Mouse (Mus musculus) midbrain, embryonic 11.5 days (tissue): Measurements from ENCODE around the gene Chst14. TPM values are rescaled to one million over a fixed set of nuclear protein-coding genes. Genes with fewer than 3 reads are reported as not detected.

Source experiments
- ATAC-seq: fragments of 200-750 bp; cut with Nextera tagmentation; 2 replicates; pipeline ENCODE4 v1.8.0; 2017; ENCODE audit warnings: moderate TSS enrichment, moderate library complexity; ENCODE audit not compliant: low FRiP score
- DNase-seq: peaks from one replicate; pipeline ENCODE4 v3.0.0; 2015; ENCODE audit warnings: low spot score; ENCODE audit errors: missing footprints
- H3K27ac ChIP-seq: fragments of 300-500 bp; sonication (generic); 2 replicates; pipeline ENCODE4 v1.5.1; 2014; ENCODE audit warnings: low read depth, low read length
- H3K27me3 ChIP-seq: fragments of 300-500 bp; sonication (generic); 2 replicates; pipeline ENCODE4 v1.6.1; 2014; ENCODE audit warnings: mild to moderate bottlenecking, low read length, moderate library complexity, mixed read lengths; ENCODE audit not compliant: control insufficient read depth, insufficient read depth
- H3K36me3 ChIP-seq: fragments of 300-500 bp; sonication (generic); 2 replicates; pipeline ENCODE4 v1.6.1; 2014; ENCODE audit warnings: mild to moderate bottlenecking, low read length, moderate library complexity, mixed read lengths; ENCODE audit not compliant: control insufficient read depth, insufficient read depth
- H3K4me1 ChIP-seq: fragments of 300-500 bp; sonication (generic); 2 replicates; pipeline ENCODE4 v1.6.1; 2014; ENCODE audit warnings: low read length; ENCODE audit not compliant: control insufficient read depth, insufficient read depth
- H3K4me2 ChIP-seq: fragments of 300-500 bp; sonication (generic); 2 replicates; pipeline ENCODE4 v1.6.1; 2014; ENCODE audit warnings: mild to moderate bottlenecking, moderate library complexity
- H3K4me3 ChIP-seq: fragments of 300-500 bp; sonication (generic); 2 replicates; pipeline ENCODE4 v1.5.1; 2014; ENCODE audit warnings: low read depth, low read length
- H3K9ac ChIP-seq: fragments of 300-500 bp; sonication (generic); 2 replicates; pipeline ENCODE4 v1.6.1; 2014; ENCODE audit warnings: low read length
- H3K9me3 ChIP-seq: fragments of 300-500 bp; sonication (generic); 2 replicates; pipeline ENCODE4 v1.6.1; 2016; ENCODE audit warnings: low read length; ENCODE audit not compliant: control insufficient read depth
- WGBS: fragments of 180-500 bp; shearing (Covaris S2); extraction: QIAGEN DNeasy Blood & Tissue Kit; methylation state at CpG from one replicate; pipeline ENCODE4 v1.1.7; 2014; 5-methylcytosine and 5-hydroxymethylcytosine counted together
- polyA plus RNA-seq: library from polyadenylated mRNA; unstranded; fragments of >200 nt; fragmentation: Nextera tagmentation; extraction: Ambion mirVana; gene quantifications from 2 replicates; pipeline ENCODE4 v1.2.1, GENCODE M21; 2014

Gene Chst14
- polyA plus RNA-seq, 1 experiment from 2014 or later, result 17.3 TPM

GRCm38 (mm10) chr2:118948818-118949217 is 22.5 kb downstream of the Chst14 start:
- 70% methylated on average over 4 of the region's 4 CpGs for WGBS
- Histone ChIP-seq H3K9ac (no peak overlapping the region), H3K4me1 (no peaks in the 10 kb centered on the region), H3K4me2 (no peak overlapping the region), H3K27me3 (no peaks in the 10 kb centered on the region), H3K27ac (no peak overlapping the region), H3K36me3 (no peaks in the 10 kb centered on the region), H3K4me3 (no peak overlapping the region), H3K9me3 (no peaks in the 10 kb centered on the region)
- no peak for ATAC-seq
- no peak for DNase-seq

- Histone ChIP-seq H3K9me3 (no peaks in the 10 kb centered on the region), H3K4me1 (no peaks in the 10 kb centered on the region), H3K27ac (no peak overlapping the region), H3K4me2 (no peak overlapping the region), H3K27me3 (no peaks in the 10 kb centered on the region), H3K36me3 (no peaks in the 10 kb centered on the region), H3K4me3 (no peak overlapping the region), H3K9ac (no peak overlapping the region)
- WGBS, result 91% methylated on average over 3 of the region's 3 CpGs
- ATAC-seq (no peak), DNase-seq (no peak)
Measured at GRCm38 (mm10) chr2:118949699-118950098, 23.4 kb downstream of the Chst14 start.

- DNase-seq (no peak), ATAC-seq (no peak)
- Histone ChIP-seq H3K27me3 (no peaks in the 10 kb centered on the region), H3K27ac (no peak overlapping the region), H3K9me3 (no peaks in the 10 kb centered on the region), H3K4me1 (no peaks in the 10 kb centered on the region), H3K36me3 (no peaks in the 10 kb centered on the region), H3K4me2 (no peak overlapping the region), H3K9ac (no peak overlapping the region), H3K4me3 (no peak overlapping the region)
- 84% methylated on average over 5 of the region's 5 CpGs for WGBS
Measured at GRCm38 (mm10) chr2:118956497-118956896, 30.2 kb downstream of the Chst14 start.

- no peak for DNase-seq
- WGBS, result 32% methylated on average over 2 of the region's 2 CpGs
- Histone ChIP-seq H3K27ac (no peak overlapping the region), H3K36me3 (no peaks in the 10 kb centered on the region), H3K27me3 (no peaks in the 10 kb centered on the region), H3K9me3 (no peaks in the 10 kb centered on the region), H3K4me2 (no peak overlapping the region), H3K9ac (no peak overlapping the region), H3K4me1 (no peaks in the 10 kb centered on the region), H3K4me3 (no peak overlapping the region)
- ATAC-seq, result no peak
Measured at GRCm38 (mm10) chr2:118959644-118960043, 33.3 kb downstream of the Chst14 start.

GRCm38 (mm10) chr2:118960413-118960812 is 34.1 kb downstream of the Chst14 start:
- 88% methylated on average over 2 of the region's 2 CpGs for WGBS
- ATAC-seq, result no peak

GRCm38 (mm10) chr2:118961546-118961945 is 35.2 kb downstream of the Chst14 start:
- H3K36me3 ChIP-seq, result no peaks in the 10 kb centered on the region
- no peak for ATAC-seq
- no peak overlapping the region for H3K9ac ChIP-seq
- H3K4me1 ChIP-seq, result no peaks in the 10 kb centered on the region
- no peaks in the 10 kb centered on the region for H3K27me3 ChIP-seq
- no peak for DNase-seq
- no peaks in the 10 kb centered on the region for H3K9me3 ChIP-seq
- 75% methylated on average over 2 of the region's 2 CpGs for WGBS
- no peak overlapping the region for H3K4me2 ChIP-seq
- no peak overlapping the region for H3K27ac ChIP-seq
- no peak overlapping the region for H3K4me3 ChIP-seq

More at GRCm38 (mm10) chr2:118960413-118960812, 34.1 kb downstream of the Chst14 start:
- H3K27ac ChIP-seq, result no peak overlapping the region
- no peaks in the 10 kb centered on the region for H3K9me3 ChIP-seq
- no peaks in the 10 kb centered on the region for H3K4me1 ChIP-seq
- H3K4me3 ChIP-seq, result no peak overlapping the region
- no peaks in the 10 kb centered on the region for H3K27me3 ChIP-seq
- H3K36me3 ChIP-seq, result no peaks in the 10 kb centered on the region
- H3K9ac ChIP-seq, result no peak overlapping the region
- no peak overlapping the region for H3K4me2 ChIP-seq
- DNase-seq, result no peak

GRCm38 (mm10) chr2:118963007-118963675 is 36.8 kb downstream of the Chst14 start:
- no peak overlapping the region for H3K27ac ChIP-seq
- no peaks in the 10 kb centered on the region for H3K9me3 ChIP-seq
- WGBS, result 61% methylated on average over 9 of the region's 9 CpGs
- ATAC-seq (no peak), DNase-seq (no peak)
- H3K4me2 ChIP-seq, result no peak overlapping the region
- H3K4me3 ChIP-seq, result no peak overlapping the region
- no peaks in the 10 kb centered on the region for H3K4me1 ChIP-seq
- H3K36me3 ChIP-seq, result no peaks in the 10 kb centered on the region
- no peak overlapping the region for H3K9ac ChIP-seq
- H3K27me3 ChIP-seq, result no peaks in the 10 kb centered on the region

GRCm38 (mm10) chr2:118963676-118964012 is 37.3 kb downstream of the Chst14 start:
- no peaks in the 10 kb centered on the region for H3K9me3 ChIP-seq
- 79% methylated on average over 7 of the region's 7 CpGs for WGBS
- H3K4me2 ChIP-seq, result no peak overlapping the region
- no peak overlapping the region for H3K9ac ChIP-seq
- no peak overlapping the region for H3K27ac ChIP-seq
- H3K4me1 ChIP-seq, result no peaks in the 10 kb centered on the region
- no peak for ATAC-seq
- H3K36me3 ChIP-seq, result no peaks in the 10 kb centered on the region
- H3K4me3 ChIP-seq, result no peak overlapping the region
- H3K27me3 ChIP-seq, result no peaks in the 10 kb centered on the region
- DNase-seq, result no peak

GRCm38 (mm10) chr2:118969585-118970147 is 43.4 kb downstream of the Chst14 start:
- no peaks in the 10 kb centered on the region for H3K4me1 ChIP-seq
- no peak overlapping the region for H3K4me2 ChIP-seq
- H3K4me3 ChIP-seq, result no peak overlapping the region
- H3K36me3 ChIP-seq, result no peaks in the 10 kb centered on the region
- no peak overlapping the region for H3K27ac ChIP-seq
- peaks cover 9% of the 10 kb centered on the region for H3K27me3 ChIP-seq
- no peaks in the 10 kb centered on the region for H3K9me3 ChIP-seq
- no peak overlapping the region for H3K9ac ChIP-seq
- ATAC-seq (no peak), DNase-seq (no peak)
- 87% methylated on average over 11 of the region's 11 CpGs for WGBS
